Mouse (Mus musculus): ENCODE measurements around the gene Gsn. TPM values are rescaled to one million over a fixed set of nuclear protein-coding genes. Genes with fewer than 3 reads are reported as not detected.

Gsn gene
- polyA plus RNA-seq, 1 experiment, result 282 TPM

DNA sequence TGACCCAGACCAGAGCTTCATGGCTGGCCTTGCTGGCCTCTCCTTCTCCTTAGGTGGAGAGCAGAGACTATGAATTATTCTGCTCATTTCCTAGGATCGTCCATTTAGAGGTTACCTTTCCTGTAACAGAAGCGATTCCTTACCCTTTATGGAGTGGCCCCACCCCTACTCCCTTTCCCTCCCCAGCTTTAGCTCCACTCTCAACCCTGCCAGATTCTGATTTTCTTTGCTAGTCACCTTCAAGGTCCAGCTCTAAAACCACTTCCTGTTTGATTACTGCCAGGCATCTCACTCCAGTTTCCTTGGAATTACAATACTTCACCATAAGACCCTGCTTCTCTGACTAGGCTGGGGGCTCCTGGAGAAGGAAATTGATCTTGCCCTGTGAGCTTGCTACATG, 39.5 kb upstream of the Gsn start:
- Histone ChIP-seq H3K36me3 (ENCODE audit: control insufficient read depth, insufficient read depth) (no peaks in the 10 kb centered on the region), H3K79me2 (ENCODE audit: control insufficient read depth, insufficient read depth) (no peaks in the 10 kb centered on the region), H3K4me3 (no peak overlapping the region), H3K4me2 (ENCODE audit: low read depth) (no peak overlapping the region), H3K27me3 (ENCODE audit: control insufficient read depth, insufficient read depth, insufficient read length) (no peaks in the 10 kb centered on the region), H3ac (ENCODE audit: control insufficient read depth, insufficient read length) (no peak overlapping the region)
- TF ChIP-seq MYOD1 (IDR thresholded peaks at IDR 0.05; ENCODE audit: control insufficient read depth in 1 of 3, insufficient read length in 2 of 3, low read depth in 2 of 3) (no peak), E2F4 (IDR thresholded peaks at IDR 0.05; ENCODE audit: insufficient read depth) (no peak), MYOG (IDR thresholded peaks at IDR 0.05; ENCODE audit: control insufficient read depth in 1 of 3, insufficient read depth in 1 of 3, insufficient read length in 2 of 3, low read depth in 2 of 3) (no peak), POLR2A (IDR thresholded peaks at IDR 0.05; ENCODE audit: insufficient read length, low read depth) (no peak), USF1 (IDR thresholded peaks at IDR 0.05; ENCODE audit: low read depth) (no peak), POLR2AphosphoS2 (IDR thresholded peaks at IDR 0.05; ENCODE audit: insufficient read length, low read depth) (no peak), CEBPB (IDR thresholded peaks at IDR 0.05; ENCODE audit: insufficient read depth, poor library complexity, severe bottlenecking) (no peak), TCF3 (IDR thresholded peaks at IDR 0.05; ENCODE audit: insufficient read length, low read depth) (no peak), MAX (IDR thresholded peaks at IDR 0.05; ENCODE audit: low read depth) (no peak)

GRCm38 (mm10) chr2:35218736-35219135, 37.4 kb upstream of the Gsn start:
- Histone ChIP-seq H3K36me3 (ENCODE audit: control insufficient read depth, insufficient read depth) (no peaks in the 10 kb centered on the region), H3K4me2 (ENCODE audit: low read depth) (no peak overlapping the region), H3K4me3 (no peak overlapping the region), H3K79me2 (ENCODE audit: control insufficient read depth, insufficient read depth) (no peaks in the 10 kb centered on the region), H3ac (ENCODE audit: control insufficient read depth, insufficient read length) (no peak overlapping the region), H3K27me3 (ENCODE audit: control insufficient read depth, insufficient read depth, insufficient read length) (no peaks in the 10 kb centered on the region)
- TF ChIP-seq CEBPB (IDR thresholded peaks at IDR 0.05; ENCODE audit: insufficient read depth, poor library complexity, severe bottlenecking) (no peak), TCF3 (IDR thresholded peaks at IDR 0.05; ENCODE audit: insufficient read length, low read depth) (no peak), MYOD1 (IDR thresholded peaks at IDR 0.05; ENCODE audit: control insufficient read depth in 1 of 3, insufficient read length in 2 of 3, low read depth in 2 of 3) (no peak), E2F4 (IDR thresholded peaks at IDR 0.05; ENCODE audit: insufficient read depth) (no peak), USF1 (IDR thresholded peaks at IDR 0.05; ENCODE audit: low read depth) (no peak), MYOG (IDR thresholded peaks at IDR 0.05; ENCODE audit: control insufficient read depth in 1 of 3, insufficient read depth in 1 of 3, insufficient read length in 2 of 3, low read depth in 2 of 3) (no peak), TCF12 (IDR thresholded peaks at IDR 0.05; ENCODE audit: insufficient read depth, poor library complexity, severe bottlenecking) (no peak), POLR2AphosphoS2 (IDR thresholded peaks at IDR 0.05; ENCODE audit: insufficient read length, low read depth) (no peak), MAX (IDR thresholded peaks at IDR 0.05; ENCODE audit: low read depth) (no peak)

DNA sequence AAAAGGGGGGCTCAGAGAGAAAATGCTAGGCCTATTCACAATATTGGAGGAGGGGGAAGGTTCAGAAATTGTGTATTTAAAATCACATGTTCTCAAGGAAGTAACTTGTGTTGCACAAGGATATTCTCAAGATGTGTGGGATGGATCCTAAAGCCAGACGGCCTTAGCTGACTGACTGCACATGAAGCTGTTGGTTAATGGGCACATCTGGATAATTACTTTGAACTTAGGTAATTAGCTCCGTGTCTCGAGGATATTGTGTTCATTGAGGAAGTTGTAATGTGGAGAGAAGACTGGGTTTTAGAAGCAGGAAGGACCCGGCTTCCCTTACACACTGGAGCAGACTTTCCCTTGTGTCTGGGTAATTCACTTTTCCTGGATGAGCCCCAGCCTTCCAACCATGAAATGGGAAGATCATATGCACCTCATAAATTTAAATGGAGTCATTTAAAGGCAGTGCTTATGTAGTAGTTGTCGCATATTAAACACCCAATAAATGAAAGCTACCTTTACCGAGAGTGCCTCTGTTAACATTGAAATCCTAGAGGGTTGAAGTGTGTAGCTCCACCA, 33.3 kb upstream of the Gsn start:
- H3K27me3 ChIP-seq (ENCODE audit: control insufficient read depth, insufficient read depth, insufficient read length), result no peaks in the 10 kb centered on the region
- no peak overlapping the region for H3K4me2 ChIP-seq (ENCODE audit: low read depth)
- TF ChIP-seq POLR2A (IDR thresholded peaks at IDR 0.05; ENCODE audit: insufficient read length, low read depth) (no peak), REST (IDR thresholded peaks at IDR 0.05; ENCODE audit: insufficient read depth, insufficient read length) (no peak), E2F4 (IDR thresholded peaks at IDR 0.05; ENCODE audit: insufficient read depth) (no peak), MAX (IDR thresholded peaks at IDR 0.05; ENCODE audit: low read depth) (no peak), MYOD1 (IDR thresholded peaks at IDR 0.05; ENCODE audit: control insufficient read depth in 1 of 3, insufficient read length in 2 of 3, low read depth in 2 of 3) (no peak), MYOG (IDR thresholded peaks at IDR 0.05; ENCODE audit: control insufficient read depth in 1 of 3, insufficient read depth in 1 of 3, insufficient read length in 2 of 3, low read depth in 2 of 3) (no peak), TCF12 (IDR thresholded peaks at IDR 0.05; ENCODE audit: insufficient read depth, poor library complexity, severe bottlenecking) (no peak), CEBPB (IDR thresholded peaks at IDR 0.05; ENCODE audit: insufficient read depth, poor library complexity, severe bottlenecking) (no peak), USF1 (IDR thresholded peaks at IDR 0.05; ENCODE audit: low read depth) (no peak), TCF3 (IDR thresholded peaks at IDR 0.05; ENCODE audit: insufficient read length, low read depth) (no peak), SRF (IDR thresholded peaks at IDR 0.05; ENCODE audit: control insufficient read depth, insufficient read length, low read depth) (no peak), POLR2AphosphoS2 (IDR thresholded peaks at IDR 0.05; ENCODE audit: insufficient read length, low read depth) (no peak)
- H3ac ChIP-seq (ENCODE audit: control insufficient read depth, insufficient read length), result no peak overlapping the region
- no peak overlapping the region for H3K4me3 ChIP-seq
- H3K79me2 ChIP-seq (ENCODE audit: control insufficient read depth, insufficient read depth), result no peaks in the 10 kb centered on the region
- no peaks in the 10 kb centered on the region for H3K36me3 ChIP-seq (ENCODE audit: control insufficient read depth, insufficient read depth)

DNA sequence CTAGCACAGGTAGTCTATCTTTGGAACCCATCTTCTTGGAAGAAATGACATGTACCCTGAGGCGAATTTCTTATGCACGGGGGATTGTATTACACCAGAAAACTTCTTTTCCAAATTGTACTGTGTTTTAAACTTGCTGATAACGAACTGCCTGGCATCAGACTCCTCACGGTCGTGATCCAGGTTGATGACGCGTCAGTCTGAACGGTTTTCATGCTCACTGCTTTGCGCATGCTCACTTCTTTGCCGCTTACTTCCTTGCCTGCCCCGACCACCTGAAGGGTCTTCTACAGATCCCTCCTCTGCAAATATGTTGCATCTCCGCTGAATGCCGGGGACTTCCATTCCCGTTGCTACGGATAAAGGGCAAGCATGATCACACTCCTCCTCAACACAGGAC, 31.9 kb upstream of the Gsn start:
- Histone ChIP-seq H3K36me3 (ENCODE audit: control insufficient read depth, insufficient read depth) (no peaks in the 10 kb centered on the region), H3K4me3 (no peak overlapping the region), H3K79me2 (ENCODE audit: control insufficient read depth, insufficient read depth) (no peaks in the 10 kb centered on the region), H3K27me3 (ENCODE audit: control insufficient read depth, insufficient read depth, insufficient read length) (no peaks in the 10 kb centered on the region), H3K4me2 (ENCODE audit: low read depth) (no peak overlapping the region), H3ac (ENCODE audit: control insufficient read depth, insufficient read length) (no peak overlapping the region)
- no peak for TF ChIP-seq SRF (IDR thresholded peaks at IDR 0.05; ENCODE audit: control insufficient read depth, insufficient read length, low read depth)

DNA sequence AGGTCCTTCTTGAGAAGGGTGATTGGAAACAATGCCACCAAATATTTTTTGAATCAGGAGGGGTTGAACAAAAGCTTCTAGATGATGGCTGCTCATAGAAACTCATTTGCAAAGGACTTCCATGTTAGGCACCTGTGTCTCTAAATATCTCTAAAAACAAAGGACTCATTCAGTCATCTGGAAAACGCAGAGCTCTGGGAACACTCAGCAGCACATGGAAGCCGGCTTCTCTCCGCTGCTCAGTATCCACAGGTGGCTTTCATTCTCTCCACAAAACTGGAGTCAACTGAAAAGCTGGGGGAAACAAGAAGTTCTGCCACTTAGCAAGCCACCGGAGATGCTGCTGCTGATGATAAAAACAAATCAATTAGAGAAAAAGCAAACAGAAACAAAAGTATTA, 28.0 kb upstream of the Gsn start:
- H3ac ChIP-seq (ENCODE audit: control insufficient read depth, insufficient read length), result no peak overlapping the region
- TF ChIP-seq USF1 (IDR thresholded peaks at IDR 0.05; ENCODE audit: low read depth), result no peak
- TF ChIP-seq MYOG (IDR thresholded peaks at IDR 0.05; ENCODE audit: control insufficient read depth in 1 of 3, insufficient read depth in 1 of 3, insufficient read length in 2 of 3, low read depth in 2 of 3), result no peak
- TF ChIP-seq TCF12 (IDR thresholded peaks at IDR 0.05; ENCODE audit: insufficient read depth, poor library complexity, severe bottlenecking), result no peak
- no peak for TF ChIP-seq SRF (IDR thresholded peaks at IDR 0.05; ENCODE audit: control insufficient read depth, insufficient read length, low read depth)
- TF ChIP-seq POLR2A (IDR thresholded peaks at IDR 0.05; ENCODE audit: insufficient read length, low read depth), result no peak
- TF ChIP-seq MAX (IDR thresholded peaks at IDR 0.05; ENCODE audit: low read depth), result no peak
- TF ChIP-seq POLR2AphosphoS2 (IDR thresholded peaks at IDR 0.05; ENCODE audit: insufficient read length, low read depth), result no peak
- no peak for TF ChIP-seq E2F4 (IDR thresholded peaks at IDR 0.05; ENCODE audit: insufficient read depth)
- no peak for TF ChIP-seq REST (IDR thresholded peaks at IDR 0.05; ENCODE audit: insufficient read depth, insufficient read length)
- TF ChIP-seq MYOD1 (IDR thresholded peaks at IDR 0.05; ENCODE audit: control insufficient read depth in 1 of 3, insufficient read length in 2 of 3, low read depth in 2 of 3), result no peak
- H3K27me3 ChIP-seq (ENCODE audit: control insufficient read depth, insufficient read depth, insufficient read length), result no peaks in the 10 kb centered on the region
- no peaks in the 10 kb centered on the region for H3K79me2 ChIP-seq (ENCODE audit: control insufficient read depth, insufficient read depth)
- H3K36me3 ChIP-seq (ENCODE audit: control insufficient read depth, insufficient read depth), result no peaks in the 10 kb centered on the region
- no peak overlapping the region for H3K4me2 ChIP-seq (ENCODE audit: low read depth)
- no peak overlapping the region for H3K4me3 ChIP-seq
